Mouse (Mus musculus) heart, adult 8-10 months (tissue): ENCODE measurements around the gene Kat2b. TPM values are rescaled to one million over a fixed set of nuclear protein-coding genes. Genes with fewer than 3 reads are reported as not detected.
"Not testable (repeated sequence)": the region's sequence is repeated elsewhere in the genome, so short reads cannot be mapped to it uniquely, and the experiment has no call there.

Experiments used
- DNase-seq: peaks from one replicate; pipeline ENCODE4 v3.0.0; 2022; ENCODE audit warnings: low spot score
- total RNA-seq, 4 experiments: library from RNA; stranded (reverse); gene quantifications; 2 replicates each; pipeline ENCODE4 v1.2.4; 2022

The Kat2b gene
- total RNA-seq, 4 experiments from 2014 or later: 78.8 to 106 (median 88.9) TPM

DNA sequence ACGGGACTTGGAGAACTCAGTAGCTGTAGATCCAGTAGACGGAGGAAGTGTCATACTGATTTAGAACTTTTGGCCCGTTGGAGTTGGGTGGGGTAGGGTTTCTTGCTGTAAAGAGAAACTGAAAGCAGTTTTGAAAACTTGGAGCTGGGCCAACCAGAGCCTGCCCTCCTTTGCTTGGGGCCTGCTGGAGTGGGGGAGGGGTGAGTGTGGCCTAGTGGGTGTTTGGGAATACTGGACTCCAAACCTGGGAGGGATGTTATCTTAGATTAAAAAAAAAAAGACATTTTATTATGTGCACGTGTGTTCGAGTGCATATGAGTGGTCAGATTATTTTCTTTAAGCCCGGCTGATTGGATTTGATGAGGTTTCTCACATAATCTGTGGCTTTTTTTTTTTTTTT is 3.2 kb downstream of the Kat2b start:
- peak; percentile 92 for DNase-seq

DNA sequence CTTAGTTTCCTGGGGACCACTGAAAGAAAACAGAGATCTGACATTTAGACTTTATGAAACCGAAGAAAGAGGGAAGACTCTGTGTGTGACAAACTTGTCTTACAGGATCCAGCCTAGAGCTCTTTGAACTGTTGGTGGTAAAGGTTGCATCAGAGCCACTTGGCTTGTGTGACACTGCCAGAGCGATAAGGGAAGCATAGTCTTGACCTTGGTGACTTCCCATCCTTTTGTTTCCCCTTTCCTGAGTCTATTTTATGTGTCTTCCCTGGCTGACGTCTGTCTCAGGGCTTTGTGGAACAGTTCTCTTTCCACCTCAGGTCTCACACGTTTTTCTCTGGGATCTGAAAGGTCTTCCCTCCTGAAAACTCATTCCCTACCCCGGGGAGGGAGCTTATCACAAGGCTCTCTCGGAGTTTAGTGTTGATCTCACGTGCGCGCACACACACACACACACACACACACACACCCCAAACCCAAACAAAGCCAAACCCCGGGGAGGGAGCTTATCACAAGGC is 3.8 kb downstream of the Kat2b start:
- no peak for DNase-seq

DNA sequence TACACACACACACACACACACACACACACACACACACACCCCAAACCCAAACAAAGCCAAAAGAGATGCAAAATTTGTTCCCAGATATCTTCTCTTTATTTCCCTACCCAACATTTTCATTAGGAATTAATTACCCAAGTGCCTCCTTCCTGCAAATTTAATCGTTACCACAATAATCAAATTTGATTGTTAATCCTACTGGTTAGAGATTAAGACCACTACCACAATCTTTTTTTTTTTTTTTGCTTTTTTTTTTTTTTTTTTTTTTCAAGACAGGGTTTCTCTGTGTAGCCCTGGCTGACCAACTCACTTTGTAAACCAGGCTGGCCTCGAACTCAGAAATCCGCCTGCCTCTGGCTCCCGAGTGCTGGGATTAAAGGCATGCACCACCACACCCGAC is 4.3 kb downstream of the Kat2b start:
- DNase-seq: not testable (repeated sequence)

DNA sequence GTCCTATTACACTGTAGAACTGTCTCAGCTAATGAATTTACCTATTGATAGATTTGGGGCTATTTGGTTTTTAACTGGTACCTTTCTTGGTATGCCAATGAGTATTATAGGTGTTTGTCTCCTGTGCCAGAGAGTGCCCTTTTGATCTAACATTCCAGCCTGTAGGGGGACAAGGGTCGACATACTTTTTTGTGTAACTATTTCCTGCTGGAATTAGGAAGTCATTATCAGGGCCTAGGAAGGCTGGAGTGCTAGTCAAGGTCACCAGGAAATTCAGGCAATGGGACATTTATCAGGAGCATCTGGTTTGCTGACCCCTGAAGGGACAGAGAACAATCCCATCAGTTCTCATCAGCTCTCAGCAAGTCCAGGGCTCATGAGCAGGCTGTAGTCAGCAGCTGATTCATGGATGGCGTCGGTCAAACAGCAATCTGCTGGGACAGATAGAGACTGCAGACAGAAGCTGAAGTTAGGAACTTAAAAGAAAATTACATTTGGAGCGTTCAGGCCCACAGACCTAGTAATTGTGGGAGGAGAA is 6.4 kb downstream of the Kat2b start:
- DNase-seq: no peak

DNA sequence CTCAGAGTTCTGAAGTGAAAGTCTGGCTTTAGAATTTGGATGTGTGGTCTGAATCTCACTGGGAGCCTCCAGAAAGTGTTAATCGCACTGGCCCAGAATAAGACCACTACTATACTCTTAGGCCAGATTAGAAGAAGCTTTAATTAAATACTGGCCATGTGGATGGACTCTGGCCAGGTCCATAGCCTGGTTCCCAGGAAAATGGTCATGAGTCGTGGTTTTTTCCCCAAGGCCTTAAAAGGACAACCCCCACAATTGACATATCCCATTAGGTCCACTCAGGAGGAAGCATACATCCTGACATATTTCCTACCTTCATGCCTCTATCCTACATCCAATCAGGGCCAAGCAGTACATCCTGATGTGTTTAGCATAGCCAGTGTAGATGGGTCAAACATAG is 10.5 kb downstream of the Kat2b start:
- no peak for DNase-seq

DNA sequence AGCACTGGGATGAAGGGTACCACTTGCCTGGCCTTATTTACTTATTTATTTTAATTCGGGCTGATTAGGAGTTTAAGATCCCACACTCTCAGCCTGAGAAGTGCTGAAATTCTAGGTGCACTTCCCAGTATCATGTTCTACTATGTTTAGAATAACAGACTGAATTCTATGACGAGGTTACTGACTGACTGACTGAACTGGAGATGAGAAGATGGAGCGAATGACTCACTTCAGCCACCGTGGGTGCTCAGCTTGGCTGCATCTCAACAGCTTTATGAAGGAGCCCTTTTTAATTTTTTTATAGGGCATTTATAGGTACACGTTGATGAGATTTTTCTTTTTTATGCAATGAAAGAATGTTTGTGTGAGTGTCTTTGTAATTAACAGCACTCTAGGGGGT is 11.1 kb downstream of the Kat2b start:
- no peak for DNase-seq

DNA sequence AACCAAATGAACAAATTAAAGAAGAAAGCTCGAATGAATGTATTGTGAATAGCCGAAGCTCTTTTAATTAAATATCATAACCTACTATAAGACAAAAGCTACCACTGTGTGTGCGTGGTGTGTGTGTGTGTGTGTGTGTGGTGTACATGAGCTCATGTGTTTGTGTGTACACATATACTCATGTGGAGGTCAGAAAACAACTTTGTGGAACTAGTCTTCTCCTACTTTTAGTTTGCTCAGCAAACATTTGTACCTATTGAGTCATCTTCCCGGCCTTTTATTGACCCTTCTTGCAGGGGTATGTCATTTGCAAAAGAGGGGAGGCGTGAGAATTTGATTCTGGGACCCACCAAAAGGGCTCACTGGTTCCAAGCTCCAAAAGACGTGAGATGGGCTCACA is 11.6 kb downstream of the Kat2b start:
- no peak for DNase-seq

DNA sequence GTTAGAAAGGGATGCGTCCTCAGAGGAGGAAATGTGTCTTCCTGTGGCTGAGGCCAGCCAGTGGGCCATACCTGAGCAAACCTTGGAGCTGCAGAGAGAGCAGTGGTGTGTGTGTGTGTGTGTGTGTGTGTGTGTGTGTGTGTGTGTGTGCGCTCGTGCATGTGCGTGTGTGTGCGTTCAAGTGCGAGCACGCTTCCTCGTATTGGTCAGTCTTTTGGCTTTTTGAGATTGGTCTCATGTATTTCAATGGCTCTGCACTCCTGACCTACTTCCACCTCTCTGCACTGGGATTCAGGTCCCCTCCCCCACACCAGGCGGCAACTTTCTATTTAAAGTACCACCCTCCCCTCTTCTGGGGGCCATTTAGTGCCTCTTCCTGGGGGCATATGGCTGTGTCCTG is 12.1 kb downstream of the Kat2b start:
- no peak for DNase-seq

DNA sequence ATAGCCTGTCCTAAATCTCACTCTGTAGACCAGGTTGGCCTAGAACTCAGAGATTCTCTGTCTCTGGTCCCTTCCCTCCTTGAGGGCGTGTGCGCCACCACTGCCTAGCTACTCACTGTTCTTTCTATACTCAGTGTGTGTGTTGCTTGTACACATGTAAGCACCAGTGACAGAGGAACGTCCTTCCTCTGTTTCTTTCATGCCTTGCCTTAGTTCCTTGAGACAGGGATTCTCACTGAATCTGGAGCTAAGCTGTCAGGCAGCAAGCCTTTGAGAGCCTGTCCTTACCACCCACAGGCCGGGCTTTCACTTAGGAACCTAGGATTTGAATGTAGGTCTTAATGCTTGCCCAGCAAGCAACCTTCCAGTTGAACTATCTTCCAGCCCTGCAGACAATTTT is 13.0 kb downstream of the Kat2b start:
- no peak for DNase-seq

DNA sequence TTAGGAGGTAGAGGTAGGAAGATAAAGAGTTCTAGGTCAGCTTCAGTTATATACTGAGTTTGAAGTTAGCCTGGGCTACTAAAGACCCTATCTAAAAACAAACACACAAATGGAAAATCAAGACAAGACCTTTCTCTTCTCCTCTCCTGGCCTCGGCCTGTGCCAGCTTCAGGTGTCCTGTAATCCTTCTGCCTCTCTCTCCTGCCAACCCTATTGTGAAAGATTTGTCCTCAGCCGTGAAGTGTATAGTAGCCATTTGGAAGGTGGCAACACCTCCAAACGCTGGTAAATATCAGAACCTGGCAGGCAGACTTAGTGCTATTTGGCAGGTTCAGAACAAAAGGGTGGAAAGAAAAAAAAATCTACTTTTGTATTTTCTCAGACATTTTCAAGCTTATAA is 13.6 kb downstream of the Kat2b start:
- no peak for DNase-seq

DNA sequence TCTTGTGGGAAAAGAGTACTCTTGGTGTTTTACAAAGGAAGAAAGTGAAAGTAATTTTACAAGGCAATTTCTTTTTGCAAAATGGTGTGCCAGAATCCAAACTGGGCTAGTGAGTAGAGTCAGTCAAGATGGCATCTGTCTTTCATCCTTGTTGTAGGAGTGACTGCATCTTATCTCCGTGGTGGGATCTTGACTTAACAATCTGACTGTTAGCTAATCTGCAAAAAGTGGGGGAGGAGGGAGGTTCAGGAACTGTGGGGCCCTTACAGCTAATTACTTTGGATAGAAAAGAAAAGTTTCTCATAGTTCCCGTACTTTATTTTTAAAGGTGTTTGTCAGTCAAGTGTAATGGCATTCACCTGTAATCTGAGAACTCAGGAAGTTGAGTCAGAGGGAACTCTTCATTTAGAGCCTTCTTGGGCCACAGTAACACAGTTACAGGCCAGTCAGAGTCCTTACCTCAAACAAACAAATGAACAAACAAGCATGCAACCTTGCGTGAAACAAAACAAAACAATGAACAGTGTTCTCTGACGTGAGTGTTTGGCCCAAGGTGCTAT is 15.4 kb downstream of the Kat2b start:
- no peak for DNase-seq

DNA sequence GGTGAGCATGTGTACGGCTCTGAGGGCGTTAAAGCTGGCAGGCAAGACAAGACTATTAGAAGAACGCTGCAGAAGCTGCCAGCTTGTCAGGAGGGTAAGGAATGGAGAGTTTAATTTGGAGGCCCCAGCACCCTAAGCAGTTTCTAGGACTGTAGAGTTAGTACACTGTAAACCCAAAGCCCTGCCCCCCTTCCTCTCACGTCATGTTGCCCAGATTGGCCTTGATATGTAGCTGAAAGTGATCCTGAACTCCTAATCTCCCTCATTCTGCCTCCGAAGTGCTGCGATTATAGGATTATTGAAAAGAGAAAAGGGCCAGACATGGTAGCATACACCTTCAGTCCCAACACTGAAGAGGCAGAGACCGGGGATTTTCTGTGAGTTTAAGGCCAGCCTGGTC is 16.1 kb downstream of the Kat2b start:
- no peak for DNase-seq

DNA sequence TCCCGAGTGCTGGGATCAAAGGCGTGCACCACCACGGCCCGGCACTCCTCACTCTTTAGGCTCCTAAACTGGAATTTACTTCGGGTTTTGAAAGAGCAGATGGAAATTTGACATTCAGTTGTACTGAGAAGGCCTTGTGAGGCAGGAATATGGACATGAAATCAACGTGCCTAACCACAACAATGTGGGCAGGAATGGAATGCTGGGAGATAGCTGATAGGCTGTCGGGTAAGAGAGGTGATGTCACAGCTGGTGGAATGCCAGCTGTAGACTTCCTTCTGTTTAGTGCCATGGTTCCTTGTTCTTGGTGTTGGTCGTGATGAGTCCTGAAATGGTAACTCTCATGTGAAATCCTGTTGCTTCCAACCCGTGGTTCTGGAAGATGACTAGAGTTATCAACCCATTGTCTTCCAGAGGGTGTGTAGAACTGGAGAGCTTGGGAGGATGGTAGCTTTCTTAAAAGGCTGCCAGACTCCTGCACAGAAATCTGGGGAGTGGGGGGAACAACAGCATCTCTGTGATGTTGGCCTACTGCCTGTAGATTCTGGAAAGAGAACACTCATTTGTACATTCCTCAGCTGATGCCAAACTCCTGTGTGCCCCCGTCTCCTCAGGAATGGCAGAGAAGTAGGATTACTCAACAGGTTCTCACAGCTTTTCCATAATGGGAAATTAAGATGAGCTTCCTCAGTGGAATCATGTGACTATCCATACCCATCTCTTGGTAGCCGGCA is 17.4 kb downstream of the Kat2b start:
- DNase-seq: no peak

DNA sequence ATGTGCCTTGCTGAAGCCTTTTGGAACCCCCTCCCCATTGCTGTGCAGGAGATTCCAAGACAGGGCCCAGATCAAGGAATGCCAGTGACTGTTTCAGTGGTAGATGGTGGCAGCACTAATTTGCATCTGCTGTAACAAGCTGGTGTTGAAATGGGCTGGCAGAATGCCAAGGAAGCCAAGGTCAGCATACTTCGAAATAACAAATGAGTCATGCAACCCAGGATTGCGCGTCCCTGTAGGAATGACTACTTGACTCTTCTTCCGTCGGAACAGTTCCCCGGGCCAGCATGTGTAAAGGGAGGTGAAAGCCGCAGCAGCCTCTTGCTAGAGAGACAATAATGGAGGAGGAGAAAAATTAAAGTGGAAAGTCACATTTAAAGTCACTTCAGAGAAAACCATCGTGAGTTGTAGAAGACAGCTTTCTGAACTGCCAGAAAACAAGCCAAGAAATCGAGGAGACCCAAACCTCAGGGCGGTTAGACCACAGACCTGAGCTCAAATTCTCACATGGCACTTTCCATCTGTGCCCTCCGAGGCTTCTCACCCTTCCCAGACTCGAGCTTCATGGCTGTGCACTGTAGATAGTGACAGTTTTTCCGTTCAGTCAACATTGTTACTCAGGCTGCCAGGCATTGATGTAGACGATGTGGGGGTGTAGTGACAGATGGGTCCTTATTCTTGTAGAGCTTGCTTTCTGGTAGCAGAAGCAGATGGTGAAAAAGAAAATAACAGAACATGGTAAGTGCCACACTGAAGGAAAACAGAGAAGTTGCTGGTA is 20.6 kb downstream of the Kat2b start:
- peak; percentile 90 for DNase-seq

DNA sequence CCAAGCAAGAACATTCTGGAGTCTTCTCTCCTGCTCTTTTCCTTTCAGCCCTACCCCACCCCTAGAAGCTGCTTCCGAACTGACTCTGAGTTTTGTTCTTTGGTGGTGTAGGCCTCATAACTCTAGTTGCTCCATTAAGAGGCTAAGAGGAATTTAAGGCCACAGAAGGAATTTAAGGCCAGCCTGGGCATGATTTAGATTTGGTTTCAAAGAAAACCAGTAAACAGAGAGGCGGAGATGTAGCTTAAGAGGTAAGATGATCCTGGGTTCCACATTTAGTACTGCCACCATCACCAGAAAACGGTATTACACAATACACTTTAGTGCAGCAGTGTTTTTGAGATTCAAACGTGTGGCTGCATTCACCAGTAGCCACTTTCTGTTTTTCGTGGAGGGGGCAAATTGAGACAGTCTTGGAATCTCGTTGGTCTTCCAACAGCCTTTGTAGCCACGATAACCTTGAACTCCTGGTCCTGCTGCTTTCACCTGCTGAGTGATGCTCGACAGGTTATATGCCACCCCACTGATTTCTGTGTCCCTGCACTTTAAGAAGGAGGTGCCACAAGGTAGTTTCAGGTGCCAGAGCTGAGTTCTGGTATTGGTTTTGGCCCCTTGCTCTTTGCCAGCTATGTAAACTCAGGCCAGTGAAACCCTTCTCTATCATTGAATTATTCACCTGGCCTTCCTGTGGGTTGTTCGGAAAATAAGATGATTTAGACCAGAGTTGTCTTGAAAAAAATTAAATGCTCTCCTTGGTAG is 21.6 kb downstream of the Kat2b start:
- DNase-seq: no peak

DNA sequence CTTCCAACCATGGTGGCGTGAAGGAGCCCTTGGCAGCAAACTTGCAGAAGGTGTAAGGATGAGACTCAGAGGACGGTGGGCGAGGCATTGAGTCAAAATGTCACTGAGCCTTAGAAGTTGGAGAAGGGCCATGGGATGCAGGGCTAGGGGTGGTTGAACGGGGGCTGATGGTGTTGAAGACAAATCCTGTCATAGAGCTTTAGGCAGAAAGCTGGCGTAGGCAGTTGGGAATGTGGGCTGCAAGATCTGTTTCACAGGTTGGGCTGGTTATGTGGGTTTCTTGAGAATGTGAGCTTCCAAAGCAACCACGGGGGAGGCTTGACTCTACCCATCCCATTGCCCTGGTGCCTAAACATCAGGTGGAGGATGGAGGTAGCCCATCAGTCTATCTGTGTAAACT is 23.4 kb downstream of the Kat2b start:
- no peak for DNase-seq

DNA sequence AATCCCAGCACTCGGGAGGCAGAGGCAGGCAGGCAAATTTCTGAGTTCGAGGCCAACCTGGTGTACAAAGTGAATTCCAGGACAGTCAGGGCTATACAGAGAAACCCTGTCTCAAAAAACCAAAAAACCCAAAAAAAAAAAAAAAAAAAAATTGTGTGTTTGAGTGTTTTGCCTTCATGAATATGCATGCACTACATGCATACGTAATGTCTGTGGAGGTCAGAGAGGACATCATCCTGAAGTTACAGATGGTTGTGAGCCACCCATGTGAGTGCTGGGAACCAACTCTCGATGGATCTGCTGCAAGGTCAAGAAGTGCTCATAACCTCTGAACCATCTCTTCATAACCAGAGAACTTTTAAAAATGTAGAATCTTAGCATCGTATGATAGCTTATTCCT is 25.2 kb downstream of the Kat2b start:
- DNase-seq: no peak

DNA sequence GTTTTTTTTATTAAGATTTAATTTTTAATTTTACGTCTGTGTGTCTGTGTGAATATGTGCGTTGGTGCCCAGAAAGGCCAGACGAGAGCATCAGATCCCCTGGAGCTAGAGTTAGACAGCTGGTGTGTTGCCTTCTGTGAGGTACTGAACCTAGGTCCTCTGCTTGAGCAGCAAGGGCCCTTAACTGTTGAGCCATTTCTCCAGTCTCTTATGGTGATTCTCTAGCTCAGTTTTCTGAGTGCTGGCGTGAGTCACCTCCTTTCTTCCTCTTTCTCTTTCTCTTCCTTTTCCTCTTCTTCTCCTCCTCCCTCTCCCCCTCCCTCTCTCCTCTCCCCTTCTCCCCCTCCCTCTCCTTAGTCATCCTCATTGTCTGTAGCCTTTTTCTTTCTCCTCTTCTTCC is 27.9 kb downstream of the Kat2b start:
- DNase-seq: no peak

DNA sequence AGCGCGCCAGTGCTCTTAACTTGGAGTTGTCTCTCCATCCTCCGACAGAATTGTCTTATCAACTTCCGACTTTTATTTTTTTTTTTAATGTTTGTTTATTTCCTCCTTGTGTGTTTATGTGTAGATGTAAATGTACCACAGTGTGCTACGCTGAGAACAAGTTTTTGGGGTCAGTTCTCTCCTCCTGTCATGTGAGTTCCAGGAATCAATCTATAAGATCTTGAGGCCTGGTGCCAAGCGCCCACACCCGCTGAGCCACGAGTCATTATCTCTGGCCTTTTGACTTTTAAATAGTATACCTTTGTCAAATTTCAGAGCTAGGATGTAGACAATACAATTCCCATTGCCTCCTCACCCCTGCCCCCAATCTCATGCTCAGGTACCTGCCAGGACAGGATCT is 28.9 kb downstream of the Kat2b start:
- DNase-seq: no peak

DNA sequence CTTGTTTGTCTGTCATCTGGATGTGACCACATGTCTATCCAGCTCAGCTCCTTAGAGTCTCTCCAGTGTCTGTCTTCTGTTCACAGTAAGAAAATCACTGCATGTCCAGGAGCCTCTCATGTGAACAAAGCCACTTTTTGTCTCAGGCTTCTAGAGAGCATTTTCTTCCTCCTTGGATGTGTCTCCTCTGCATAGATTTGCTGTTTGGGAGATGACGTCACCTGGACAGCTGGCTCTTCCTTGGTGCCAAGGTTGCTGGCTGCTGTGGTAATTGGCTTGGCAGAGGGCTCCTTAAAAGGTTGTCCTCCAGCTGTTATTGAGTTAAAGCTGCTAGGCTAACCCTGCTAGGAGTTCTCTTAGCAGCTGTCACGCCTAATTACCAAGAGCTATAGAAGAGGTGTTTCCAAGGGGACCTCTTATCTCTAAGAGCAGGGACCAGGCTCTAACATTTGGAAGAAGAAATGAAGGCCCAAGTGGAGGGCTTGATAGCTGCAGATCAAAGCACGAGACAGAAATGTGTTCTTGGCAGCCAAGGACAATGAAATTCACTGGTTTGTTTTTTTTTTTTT is 29.7 kb downstream of the Kat2b start:
- DNase-seq: peak; percentile 74
